Mouse (Mus musculus) E14TG2a.4 (cell line): ENCODE results near the gene Rtkn2.

ENCODE experiments used
- CTCF ChIP-seq: conservative IDR thresholded peaks from 2 replicates; pipeline ENCODE4 v1.5.1; 2014; ENCODE audit warnings: low read length
- NANOG ChIP-seq: IDR thresholded peaks from 2 replicates; pipeline ENCODE4 v1.6.1; 2014; ENCODE audit warnings: borderline replicate concordance, low read length, mixed read lengths
- POU5F1 ChIP-seq: IDR thresholded peaks from 2 replicates; pipeline ENCODE4 v1.6.1; 2014; ENCODE audit warnings: low read length, borderline replicate concordance

DNA sequence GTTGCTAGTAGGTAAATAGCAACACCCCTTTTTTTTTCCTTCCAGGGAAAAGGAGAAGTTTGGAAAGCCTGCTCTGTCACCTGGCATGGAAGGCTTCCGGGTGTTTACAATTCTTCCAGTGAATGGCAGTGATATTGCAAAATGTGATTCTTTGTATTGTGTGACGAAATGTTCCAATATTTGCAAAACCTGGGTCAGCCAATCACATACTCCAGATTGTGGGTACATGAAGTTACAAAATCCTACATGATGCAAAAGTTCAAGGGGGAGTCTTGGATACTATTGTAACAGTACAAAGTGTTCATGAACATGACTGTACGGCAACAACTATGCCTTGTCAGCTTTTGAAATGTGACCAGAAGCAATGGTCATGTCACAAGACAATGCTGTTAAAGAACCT, 78.5 kb downstream of the Rtkn2 start:
- TF ChIP-seq CTCF (no peak), NANOG (no peak), POU5F1 (no peak)
